Mouse (Mus musculus) cortical plate, adult 2 months (tissue): Measurements from ENCODE around the gene Tmcc3.

Experiments used
- CTCF ChIP-seq: fragments of 200-500 bp; IDR thresholded peaks from 2 replicates; pipeline ENCODE4 v1.5.1; 2011; ENCODE audit warnings: mild to moderate bottlenecking, control low read depth, low read length; ENCODE audit not compliant: insufficient read depth; ENCODE audit errors: extremely low read depth
- POLR2A ChIP-seq: fragments of 200-500 bp; IDR thresholded peaks from 2 replicates; pipeline ENCODE4 v1.6.1; 2011; ENCODE audit warnings: mild to moderate bottlenecking, low read length, control low read depth; ENCODE audit not compliant: insufficient read depth; ENCODE audit errors: extremely low read depth

- TF ChIP-seq POLR2A (no peak), CTCF (no peak)
Observed at GRCm38 (mm10) chr10:94523297-94523696, 211.5 kb downstream of the Tmcc3 start.
